Comparison of ENCODE assay signal across 8 mouse cellular contexts in the genomic region with DNA sequence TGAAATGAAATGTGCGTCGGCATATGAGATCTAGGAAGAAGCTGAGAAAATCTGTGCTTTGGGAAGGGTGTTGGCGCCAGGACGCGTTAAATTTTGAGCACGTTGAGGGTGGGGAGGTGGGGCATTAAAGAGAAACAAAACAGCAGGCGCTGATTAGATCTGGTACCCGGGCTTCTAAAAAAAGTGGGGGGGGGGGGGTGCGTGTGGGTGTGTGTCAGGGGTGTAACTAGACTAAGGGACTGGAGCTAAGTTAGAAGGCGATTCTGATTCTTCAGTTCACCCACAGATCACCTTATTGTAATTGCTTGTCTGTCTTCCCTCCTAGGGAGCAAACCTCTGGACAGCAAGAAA. TPM values are rescaled to one million over a fixed set of nuclear protein-coding genes. Genes with fewer than 3 reads are reported as not detected.
DNase-seq lines count a peak whose midpoint lies in the region; ATAC-seq and TF ChIP-seq lines count a peak whose summit lies in the region.

No protein-coding gene starts in this region.

- H3K79me3 ChIP-seq in C2C12 (ENCODE audit: low read depth) = peaks cover 8% of the 10 kb centered on the region

- peak overlapping the region; percentile 63 for H3K4me2 ChIP-seq in forebrain, embryonic 16.5 days (ENCODE audit: low read length)
- H3K4me2 ChIP-seq in liver, embryonic 16.5 days (ENCODE audit: low read depth, low read length) = peak overlapping the region; percentile 95

- H3K27ac ChIP-seq in forebrain, embryonic 16.5 days (ENCODE audit: low read length) = peak overlapping the region; percentile 56
- peak overlapping the region; percentile 41; the same call in 1 of the 2 replicates for H3K27ac ChIP-seq in liver, embryonic 16.5 days (ENCODE audit: low read length)

- WGBS in forebrain, embryonic 16.5 days = 0% methylated on average over 10 of the region's 10 CpGs
- WGBS in liver, embryonic 16.5 days (ENCODE audit: insufficient replicate concordance) = 1% methylated on average over 10 of the region's 10 CpGs

- no peak for ATAC-seq in erythroblast, adult 5-6 weeks (replicated peaks; ENCODE audit: low FRiP score, poor library complexity, severe bottlenecking)
- ATAC-seq in forebrain, embryonic 16.5 days = no peak; the same call in 1 of the 2 replicates
- ATAC-seq in liver, embryonic 16.5 days (ENCODE audit: low read depth) = no peak

- H3ac ChIP-seq in C2C12 (ENCODE audit: control insufficient read depth, insufficient read length, low read depth) = peak overlapping the region; percentile 64

- no peak for TF ChIP-seq CTCF in C2C12 (IDR thresholded peaks at IDR 0.05; ENCODE audit: control insufficient read depth, insufficient read depth, insufficient read length)

- H3K9ac ChIP-seq in forebrain, embryonic 16.5 days (replicated peaks; ENCODE audit: low read depth, low read length) = peak overlapping the region; percentile 44
- peak overlapping the region; percentile 76 for H3K9ac ChIP-seq in liver, embryonic 16.5 days (ENCODE audit: low read depth, low read length)

- H3K27me3 ChIP-seq in erythroblast, embryonic 14.5 days (ENCODE audit: control insufficient read depth) = no peaks in the 10 kb centered on the region
- no peaks in the 10 kb centered on the region for H3K27me3 ChIP-seq in C2C12 (ENCODE audit: control insufficient read depth, insufficient read depth, insufficient read length)
- H3K27me3 ChIP-seq in forebrain, embryonic 16.5 days (replicated peaks; ENCODE audit: control insufficient read depth, insufficient read depth, low read length) = no peaks in the 10 kb centered on the region
- H3K27me3 ChIP-seq in liver, embryonic 16.5 days (ENCODE audit: control insufficient read depth, insufficient read depth, low read depth, low read length) = no peaks in the 10 kb centered on the region

- no peaks in the 10 kb centered on the region for H3K9me3 ChIP-seq in erythroblast, embryonic 14.5 days (ENCODE audit: control insufficient read depth, low read length)
- H3K9me3 ChIP-seq in forebrain, embryonic 16.5 days (ENCODE audit: control insufficient read depth, low read length) = no peaks in the 10 kb centered on the region
- H3K9me3 ChIP-seq in liver, embryonic 16.5 days (replicated peaks; ENCODE audit: control insufficient read depth, low read length) = no peaks in the 10 kb centered on the region

- intact Hi-C loops in left cerebral cortex, postnatal 4 days (cut with DNase I) = no loop called here

- H3K79me2 ChIP-seq in C2C12 (ENCODE audit: control insufficient read depth, insufficient read depth) = peaks cover 32% of the 10 kb centered on the region

- H3K4me1 ChIP-seq in erythroblast, embryonic 14.5 days (ENCODE audit: control insufficient read depth) = peaks cover 48% of the 10 kb centered on the region
- H3K4me1 ChIP-seq in forebrain, embryonic 16.5 days (replicated peaks; ENCODE audit: control insufficient read depth, insufficient read depth, low read length) = peaks cover 17% of the 10 kb centered on the region
- peaks cover 24% of the 10 kb centered on the region for H3K4me1 ChIP-seq in liver, embryonic 16.5 days (ENCODE audit: control insufficient read depth, low read depth, low read length)

- peaks cover 14% of the 10 kb centered on the region for H3K36me3 ChIP-seq in erythroblast, embryonic 14.5 days (ENCODE audit: control insufficient read depth)
- peaks cover 14% of the 10 kb centered on the region for H3K36me3 ChIP-seq in C2C12 (ENCODE audit: control insufficient read depth, insufficient read depth)
- H3K36me3 ChIP-seq in forebrain, embryonic 16.5 days (ENCODE audit: control insufficient read depth, insufficient read depth) = no peaks in the 10 kb centered on the region; the same call in 1 of the 2 replicates
- no peaks in the 10 kb centered on the region for H3K36me3 ChIP-seq in liver, embryonic 16.5 days (ENCODE audit: control insufficient read depth, insufficient read depth)

- peak overlapping the region; percentile 90 for H3K4me3 ChIP-seq in erythroblast, embryonic 14.5 days (replicated peaks)
- peak overlapping the region; percentile 74 for H3K4me3 ChIP-seq in C2C12 (ENCODE audit: insufficient read depth, poor library complexity, severe bottlenecking)
- H3K4me3 ChIP-seq in forebrain, embryonic 16.5 days (replicated peaks; ENCODE audit: low read length) = peak overlapping the region; percentile 73
- peak overlapping the region; percentile 83 for H3K4me3 ChIP-seq in liver, embryonic 16.5 days (ENCODE audit: low read depth, low read length)

- no peak for DNase-seq in embryo, embryonic 10.5 days (ENCODE audit: low spot score)
- DNase-seq in adrenal gland, adult 8-10 months = no peak
- no peak for DNase-seq in left cerebral cortex, postnatal 4 days

TF ChIP-seq in C2C12, 6 proteins besides CTCF, POLR2A, EP300 and RAD21:
- TF ChIP-seq MYOG (IDR thresholded peaks at IDR 0.05; ENCODE audit: control insufficient read depth, extremely low read depth, insufficient read length) = no peak
- no peak for TF ChIP-seq MYOD1 (IDR thresholded peaks at IDR 0.05; ENCODE audit: control insufficient read depth, insufficient read length, low read depth)
- no peak for TF ChIP-seq FOSL1 (IDR thresholded peaks at IDR 0.05; ENCODE audit: insufficient read depth, low read length, poor library complexity, severe bottlenecking)
- TF ChIP-seq USF1 (IDR thresholded peaks at IDR 0.05; ENCODE audit: low read depth) = no peak
- TF ChIP-seq MAX (IDR thresholded peaks at IDR 0.05) = no peak
- no peak for TF ChIP-seq CEBPB (IDR thresholded peaks at IDR 0.05; ENCODE audit: low read depth)
TF ChIP-seq in C2C12: peak in this region for 0.

RNA-seq across cellular contexts. Expression of a gene that starts 1.2 kb away (rescaled TPM):
- polyA plus RNA-seq in erythroblast, embryonic 14.5 days (2012) = 0.25 and 0.48 TPM in 2 replicates
- total RNA-seq in erythroblast, adult 5-6 weeks (2015; ENCODE audit: low replicate concordance) = 8.2 and 12.5 TPM in 2 replicates
- 6.4 and 6.8 TPM in 2 replicates for total RNA-seq in erythroblast, adult 5-6 weeks (2017; ENCODE audit: low replicate concordance)
- 59.5 TPM for polyA plus RNA-seq in C2C12 (2012; fragmentation: generic; extraction: Trizol)
- polyA plus RNA-seq in forebrain, embryonic 16.5 days (2015; fragmentation: Nextera tagmentation; extraction: Ambion mirVana) = 83.4 and 85.1 TPM in 2 replicates
- 28.6 and 28.8 TPM in 2 replicates for polyA plus RNA-seq in liver, embryonic 16.5 days (2015; fragmentation: Nextera tagmentation; extraction: Ambion mirVana)
- total RNA-seq in adrenal gland, adult 8-10 months (2022) = 10 to 100 TPM; 12.2 to 36.5 (median 16.9) TPM
- 10 to 100 TPM; 39.7 to 42.1 TPM for total RNA-seq in left cerebral cortex, postnatal 4 days (2021)

RNA-seq across cellular contexts. Expression of a gene that starts 22.5 kb away (rescaled TPM):
- polyA plus RNA-seq in erythroblast, embryonic 14.5 days (2012) = 0.27 and 0.49 TPM in 2 replicates
- total RNA-seq in erythroblast, adult 5-6 weeks (2015; ENCODE audit: low replicate concordance) = 0.63 TPM in 1 of 2 replicates, not detected in the other
- total RNA-seq in erythroblast, adult 5-6 weeks (2017; ENCODE audit: low replicate concordance) = 0.14 and 0.68 TPM in 2 replicates
- polyA plus RNA-seq in C2C12 (2012; fragmentation: generic; extraction: Trizol) = 3.1 TPM
- polyA plus RNA-seq in forebrain, embryonic 16.5 days (2015; fragmentation: Nextera tagmentation; extraction: Ambion mirVana) = 13.3 and 14.2 TPM in 2 replicates
- 1.3 and 1.6 TPM in 2 replicates for polyA plus RNA-seq in liver, embryonic 16.5 days (2015; fragmentation: Nextera tagmentation; extraction: Ambion mirVana)
- 10 to 100 TPM in 2 of 4 experiments, 1 to 10 TPM in 2; 6.8 to 12.1 (median 8.9) TPM for total RNA-seq in adrenal gland, adult 8-10 months (2022)
- 10 to 100 TPM; 21.9 to 22.2 TPM for total RNA-seq in left cerebral cortex, postnatal 4 days (2021)

RNA-seq across cellular contexts. Expression of a gene that starts 22.7 kb away (rescaled TPM):
- polyA plus RNA-seq in erythroblast, embryonic 14.5 days (2012) = 0.05 TPM in 2 replicates
- total RNA-seq in erythroblast, adult 5-6 weeks (2015; ENCODE audit: low replicate concordance) = 6.1 and 13.1 TPM in 2 replicates
- 20.1 and 26.1 TPM in 2 replicates for total RNA-seq in erythroblast, adult 5-6 weeks (2017; ENCODE audit: low replicate concordance)
- polyA plus RNA-seq in C2C12 (2012; fragmentation: generic; extraction: Trizol) = not detected
- 7.8 and 8.5 TPM in 2 replicates for polyA plus RNA-seq in forebrain, embryonic 16.5 days (2015; fragmentation: Nextera tagmentation; extraction: Ambion mirVana)
- polyA plus RNA-seq in liver, embryonic 16.5 days (2015; fragmentation: Nextera tagmentation; extraction: Ambion mirVana) = 4.7 and 5.9 TPM in 2 replicates
- total RNA-seq in adrenal gland, adult 8-10 months (2022) = 10 to 100 TPM; 27.5 to 34.8 (median 31.5) TPM
- 10 to 100 TPM; 11.3 to 12.3 TPM for total RNA-seq in left cerebral cortex, postnatal 4 days (2021)

Comparison
In these comparisons a context has a peak if more than half of its experiments do, and no peak if none do; other contexts are left out.
1. RNA of a gene that starts 1.2 kb away (polyA plus RNA-seq): 83.4 to 85.1 TPM in forebrain, embryonic 16.5 days, 59.5 TPM in C2C12 (single experiment) and 28.6 to 28.8 TPM in liver, embryonic 16.5 days; 0.25 to 0.48 TPM in erythroblast, embryonic 14.5 days; every median in the first group is over 10 times any median in the second.
2. Peak in every context shown above with its lines, with median percentiles within 50 percentile points of each other: H3K4me3 ChIP-seq.